Mouse (Mus musculus) heart, adult 2 months (tissue): ENCODE results near the gene Hdac4.

Experiments used
- CTCF ChIP-seq: fragments of 200-600 bp; IDR thresholded peaks from 2 replicates; pipeline ENCODE4 v1.8.1; 2022; ENCODE audit warnings: antibody characterized with exemption, mild to moderate bottlenecking, moderate library complexity
- EP300 ChIP-seq: fragments of 200-500 bp; IDR thresholded peaks from 2 replicates; pipeline ENCODE4 v1.6.1; 2011; ENCODE audit warnings: low read depth, low read length, control low read depth; ENCODE audit not compliant: insufficient read depth

- TF ChIP-seq CTCF = no peak
- no peak for TF ChIP-seq EP300
Observed at GRCm38 (mm10) chr1:91993658-91994165, 201.8 kb downstream of the Hdac4 start.
